Mouse (Mus musculus) myocyte (in vitro differentiated cells): ENCODE measurements around the gene Robo1. TPM values are rescaled to one million over a fixed set of nuclear protein-coding genes. Genes with fewer than 3 reads are reported as not detected.

Experiments
- H3K27me3 ChIP-seq: one replicate; pipeline ENCODE4 v1.6.1; 2011; ENCODE audit not compliant: control insufficient read depth, insufficient read depth, insufficient read length
- H3K36me3 ChIP-seq: one replicate; pipeline ENCODE4 v1.6.1; 2011; ENCODE audit not compliant: control insufficient read depth, insufficient read depth
- H3K4me2 ChIP-seq: one replicate; pipeline ENCODE4 v1.6.1; 2011; ENCODE audit warnings: low read depth, control low read depth
- H3K4me3 ChIP-seq: one replicate; pipeline ENCODE4 v1.5.1; 2011; ENCODE audit warnings: mild to moderate bottlenecking, control low read depth, moderate library complexity
- H3K79me2 ChIP-seq: one replicate; pipeline ENCODE4 v1.6.1; 2011; ENCODE audit not compliant: control insufficient read depth, insufficient read depth
- H3ac ChIP-seq: one replicate; pipeline ENCODE4 v1.6.1; 2011; ENCODE audit not compliant: control insufficient read depth, insufficient read length
- CEBPB ChIP-seq: IDR thresholded peaks from 2 replicates; pipeline ENCODE4 v1.6.1; 2011; ENCODE audit warnings: mild to moderate bottlenecking, moderate library complexity; ENCODE audit not compliant: poor library complexity, insufficient read depth, severe bottlenecking
- E2F4 ChIP-seq: IDR thresholded peaks from one replicate; pipeline ENCODE4 v1.6.1; 2011; ENCODE audit warnings: mild to moderate bottlenecking, control low read depth, moderate library complexity; ENCODE audit not compliant: insufficient read depth
- MAX ChIP-seq: IDR thresholded peaks from one replicate; pipeline ENCODE4 v1.6.1; 2011; ENCODE audit warnings: low read depth, mild to moderate bottlenecking, control low read depth
- MYOD1 ChIP-seq, 3 experiments: IDR thresholded peaks; one replicate each; pipeline ENCODE4 v1.6.1; 2011; ENCODE audit warnings: control low read depth in 2 of 3, low read depth in 2 of 3, mild to moderate bottlenecking in 2 of 3, moderate library complexity in 1 of 3; ENCODE audit not compliant: insufficient read length in 2 of 3, control insufficient read depth in 1 of 3
- MYOG ChIP-seq, 3 experiments: IDR thresholded peaks; one replicate each; pipeline ENCODE4 v1.6.1; 2011; ENCODE audit warnings: control low read depth in 2 of 3, low read depth in 2 of 3, mild to moderate bottlenecking in 2 of 3; ENCODE audit not compliant: insufficient read length in 2 of 3, control insufficient read depth in 1 of 3, insufficient read depth in 1 of 3
- POLR2A ChIP-seq: IDR thresholded peaks from one replicate; pipeline ENCODE4 v1.6.1; 2011; ENCODE audit warnings: low read depth, mild to moderate bottlenecking, control low read depth, moderate library complexity; ENCODE audit not compliant: insufficient read length
- POLR2AphosphoS2 ChIP-seq: IDR thresholded peaks from one replicate; pipeline ENCODE4 v1.6.1; 2011; ENCODE audit warnings: low read depth, control low read depth; ENCODE audit not compliant: insufficient read length
- REST ChIP-seq: IDR thresholded peaks from one replicate; pipeline ENCODE4 v1.6.1; 2011; ENCODE audit warnings: mild to moderate bottlenecking, control low read depth, moderate library complexity; ENCODE audit not compliant: insufficient read depth, insufficient read length
- SRF ChIP-seq: IDR thresholded peaks from one replicate; pipeline ENCODE4 v1.6.1; 2011; ENCODE audit warnings: low read depth; ENCODE audit not compliant: control insufficient read depth, insufficient read length
- TCF12 ChIP-seq: IDR thresholded peaks from one replicate; pipeline ENCODE4 v1.6.1; 2011; ENCODE audit warnings: mild to moderate bottlenecking, control low read depth; ENCODE audit not compliant: poor library complexity, insufficient read depth, severe bottlenecking
- TCF3 ChIP-seq: IDR thresholded peaks from one replicate; pipeline ENCODE4 v1.6.1; 2011; ENCODE audit warnings: low read depth, control low read depth; ENCODE audit not compliant: insufficient read length
- USF1 ChIP-seq: IDR thresholded peaks from one replicate; pipeline ENCODE4 v1.6.1; 2011; ENCODE audit warnings: low read depth, mild to moderate bottlenecking, control low read depth, moderate library complexity
- polyA plus RNA-seq: library from polyadenylated mRNA; unstranded; fragments of >200 nt; fragmentation: generic; extraction: Trizol; gene quantifications from one replicate; pipeline ENCODE4 v1.2.1, GENCODE M21; 2012; ENCODE audit warnings: missing spikeins

The Robo1 gene
- polyA plus RNA-seq, 1 experiment: 3.5 TPM

DNA sequence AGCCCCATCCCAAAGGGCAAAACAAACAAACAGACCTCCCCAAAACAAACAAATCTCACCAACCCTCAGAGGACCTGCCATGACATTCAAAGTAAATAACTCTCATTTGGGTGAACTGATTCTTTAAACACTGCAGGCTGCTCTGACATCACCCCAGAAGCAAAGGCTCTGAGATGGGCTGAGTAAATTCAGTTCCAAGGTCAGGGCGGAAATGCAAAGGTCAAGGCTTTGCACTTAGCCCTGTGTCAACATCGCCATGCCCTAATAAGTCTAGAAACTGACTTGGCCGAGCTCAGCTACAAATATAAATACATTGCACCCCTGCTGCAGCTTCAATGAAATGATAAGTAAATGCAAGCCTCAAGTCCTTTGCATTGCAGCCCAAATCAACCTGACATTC lies 379.5 kb downstream of the Robo1 start:
- no peak overlapping the region for H3ac ChIP-seq
- TF ChIP-seq USF1: no peak
- no peak for TF ChIP-seq POLR2AphosphoS2
- no peak for TF ChIP-seq MAX
- no peak overlapping the region for H3K4me3 ChIP-seq
- no peaks in the 10 kb centered on the region for H3K36me3 ChIP-seq
- no peaks in the 10 kb centered on the region for H3K79me2 ChIP-seq
- no peaks in the 10 kb centered on the region for H3K27me3 ChIP-seq
- no peak overlapping the region for H3K4me2 ChIP-seq

DNA sequence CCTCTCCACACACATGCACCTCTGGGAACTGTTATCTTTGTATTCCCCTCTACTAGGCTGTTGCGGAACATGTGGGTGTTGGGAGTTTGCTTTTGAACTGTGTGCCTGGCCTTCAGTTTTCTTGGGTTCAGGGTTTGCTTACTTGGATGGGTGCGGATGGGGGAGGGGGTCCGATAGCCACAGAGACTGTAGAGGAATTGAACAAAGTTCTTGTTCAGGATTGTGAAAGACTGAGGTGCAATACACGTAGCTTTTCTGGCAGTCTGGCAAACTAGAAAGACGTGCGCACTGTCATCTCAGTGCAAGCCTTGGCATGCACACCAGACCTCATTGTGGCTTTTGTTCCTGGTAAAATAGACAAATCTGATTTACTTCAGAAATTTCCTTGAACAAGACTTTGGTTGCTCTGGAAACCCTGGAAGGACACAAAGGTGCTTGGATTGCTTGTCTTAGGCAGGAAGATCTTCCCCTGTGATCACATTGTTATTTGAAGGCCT lies 380.1 kb downstream of the Robo1 start:
- no peaks in the 10 kb centered on the region for H3K79me2 ChIP-seq
- H3K4me3 ChIP-seq: no peak overlapping the region
- no peak overlapping the region for H3K4me2 ChIP-seq
- H3K36me3 ChIP-seq: no peaks in the 10 kb centered on the region
- TF ChIP-seq REST: no peak
- no peak for TF ChIP-seq MYOD1 (IDR thresholded peaks at IDR 0.05; ENCODE audit: control insufficient read depth in 1 of 3, insufficient read length in 2 of 3, low read depth in 2 of 3)
- no peak for TF ChIP-seq TCF12
- no peak for TF ChIP-seq POLR2A
- no peak for TF ChIP-seq MYOG (IDR thresholded peaks at IDR 0.05; ENCODE audit: control insufficient read depth in 1 of 3, insufficient read depth in 1 of 3, insufficient read length in 2 of 3, low read depth in 2 of 3)
- TF ChIP-seq CEBPB: no peak
- TF ChIP-seq USF1: no peak
- no peak for TF ChIP-seq MAX
- TF ChIP-seq POLR2AphosphoS2: no peak
- no peak for TF ChIP-seq E2F4
- TF ChIP-seq SRF: no peak
- no peak for TF ChIP-seq TCF3
- H3K27me3 ChIP-seq: no peaks in the 10 kb centered on the region
- H3ac ChIP-seq: no peak overlapping the region

GRCm38 (mm10) chr16:72691909-72692308 lies 383.8 kb downstream of the Robo1 start:
- no peaks in the 10 kb centered on the region for H3K79me2 ChIP-seq
- no peaks in the 10 kb centered on the region for H3K36me3 ChIP-seq
- TF ChIP-seq MYOD1 (IDR thresholded peaks at IDR 0.05; ENCODE audit: control insufficient read depth in 1 of 3, insufficient read length in 2 of 3, low read depth in 2 of 3) (no peak), E2F4 (no peak), USF1 (no peak), MYOG (IDR thresholded peaks at IDR 0.05; ENCODE audit: control insufficient read depth in 1 of 3, insufficient read depth in 1 of 3, insufficient read length in 2 of 3, low read depth in 2 of 3) (no peak), CEBPB (no peak), POLR2A (no peak), REST (no peak), TCF3 (no peak), MAX (no peak), POLR2AphosphoS2 (no peak), SRF (no peak)
- H3ac ChIP-seq: no peak overlapping the region
- no peak overlapping the region for H3K4me2 ChIP-seq
- H3K4me3 ChIP-seq: no peak overlapping the region
- H3K27me3 ChIP-seq: no peaks in the 10 kb centered on the region

DNA sequence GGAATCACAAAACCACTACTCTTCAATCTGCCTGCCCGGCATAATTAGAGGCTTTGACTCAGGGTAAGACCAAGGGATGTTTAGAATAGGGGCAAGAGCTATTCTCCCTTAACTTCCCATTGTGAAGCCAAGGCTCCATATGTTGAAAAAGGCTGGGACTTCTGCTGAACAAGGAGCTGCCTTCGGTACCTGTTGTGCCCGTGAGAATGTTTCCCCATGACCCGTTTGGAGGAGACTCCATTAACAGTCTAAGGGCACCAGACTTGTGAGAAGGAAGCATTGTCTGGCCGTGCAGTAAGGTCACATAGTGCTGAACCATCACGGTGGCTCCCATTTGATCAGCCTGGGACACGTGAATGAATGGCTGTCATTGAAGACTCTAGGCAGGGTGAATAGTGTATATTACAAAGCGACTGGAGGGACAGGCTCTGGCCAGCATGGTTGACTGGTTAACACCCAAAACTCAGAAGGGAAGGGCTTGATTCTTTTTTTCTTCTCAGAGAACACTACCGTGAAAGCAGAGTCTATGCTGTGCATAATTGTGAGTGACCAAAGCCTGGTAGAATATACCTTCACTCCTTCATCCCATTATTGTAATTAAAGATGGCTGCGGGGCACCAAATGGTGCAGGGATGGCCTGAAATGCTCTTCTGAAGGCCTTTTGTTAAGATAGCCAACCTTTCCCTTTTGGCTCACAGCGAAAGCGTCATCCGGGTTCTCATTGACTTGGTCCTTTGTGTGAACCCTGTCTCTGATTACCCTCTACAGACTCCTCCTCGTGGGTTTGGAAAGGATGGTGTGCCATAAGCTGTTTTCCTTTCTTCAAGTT lies 385.6 kb downstream of the Robo1 start:
- TF ChIP-seq REST: no peak
- TF ChIP-seq TCF12: no peak
- TF ChIP-seq SRF: no peak
- TF ChIP-seq MYOD1 (IDR thresholded peaks at IDR 0.05; ENCODE audit: control insufficient read depth in 1 of 3, insufficient read length in 2 of 3, low read depth in 2 of 3): no peak
- no peak for TF ChIP-seq MYOG (IDR thresholded peaks at IDR 0.05; ENCODE audit: control insufficient read depth in 1 of 3, insufficient read depth in 1 of 3, insufficient read length in 2 of 3, low read depth in 2 of 3)
- no peak for TF ChIP-seq TCF3
- no peak for TF ChIP-seq CEBPB
- H3K4me3 ChIP-seq: no peak overlapping the region
- no peaks in the 10 kb centered on the region for H3K27me3 ChIP-seq
- H3K79me2 ChIP-seq: no peaks in the 10 kb centered on the region
- no peak overlapping the region for H3ac ChIP-seq
- no peak overlapping the region for H3K4me2 ChIP-seq
- no peaks in the 10 kb centered on the region for H3K36me3 ChIP-seq

DNA sequence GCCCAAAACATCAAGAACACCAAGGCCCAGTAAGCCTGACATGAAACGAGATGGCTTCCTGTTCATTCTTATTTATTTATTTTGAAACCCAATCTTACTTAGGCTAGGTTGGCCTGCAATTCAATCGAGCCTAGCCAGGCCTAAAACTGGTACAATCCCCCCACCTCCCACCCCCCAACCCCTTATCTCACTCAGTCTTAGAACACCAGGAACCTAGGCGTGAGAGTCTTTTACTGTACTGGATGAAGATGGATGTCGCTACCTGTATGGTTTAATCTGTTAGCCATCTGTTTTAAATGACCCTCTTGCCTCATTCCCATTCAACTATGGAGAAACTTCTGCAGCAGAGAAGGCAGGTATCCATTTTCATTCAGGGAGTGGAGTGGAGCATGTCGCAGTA lies 386.7 kb downstream of the Robo1 start:
- TF ChIP-seq REST (no peak), POLR2A (no peak), MAX (no peak), POLR2AphosphoS2 (no peak), MYOG (IDR thresholded peaks at IDR 0.05; ENCODE audit: control insufficient read depth in 1 of 3, insufficient read depth in 1 of 3, insufficient read length in 2 of 3, low read depth in 2 of 3) (no peak), E2F4 (no peak), USF1 (no peak), TCF3 (no peak), MYOD1 (IDR thresholded peaks at IDR 0.05; ENCODE audit: control insufficient read depth in 1 of 3, insufficient read length in 2 of 3, low read depth in 2 of 3) (no peak), SRF (no peak), CEBPB (no peak), TCF12 (no peak)
- Histone ChIP-seq H3K4me3 (no peak overlapping the region), H3K79me2 (no peaks in the 10 kb centered on the region), H3ac (no peak overlapping the region), H3K27me3 (no peaks in the 10 kb centered on the region), H3K36me3 (no peaks in the 10 kb centered on the region), H3K4me2 (no peak overlapping the region)
